Mouse (Mus musculus) erythroblast, embryonic 14.5 days (primary cell): Measurements from ENCODE around the gene Syt5.

Experiments used
- GATA1 ChIP-seq: IDR thresholded peaks from 2 replicates; pipeline ENCODE4 v1.6.1; 2012; ENCODE audit warnings: low read length, inconsistent platforms, mixed read lengths
- TAL1 ChIP-seq: IDR thresholded peaks from 3 replicates; pipeline ENCODE4 v1.6.1; 2012; ENCODE audit warnings: low read length, inconsistent platforms, mixed read lengths

DNA sequence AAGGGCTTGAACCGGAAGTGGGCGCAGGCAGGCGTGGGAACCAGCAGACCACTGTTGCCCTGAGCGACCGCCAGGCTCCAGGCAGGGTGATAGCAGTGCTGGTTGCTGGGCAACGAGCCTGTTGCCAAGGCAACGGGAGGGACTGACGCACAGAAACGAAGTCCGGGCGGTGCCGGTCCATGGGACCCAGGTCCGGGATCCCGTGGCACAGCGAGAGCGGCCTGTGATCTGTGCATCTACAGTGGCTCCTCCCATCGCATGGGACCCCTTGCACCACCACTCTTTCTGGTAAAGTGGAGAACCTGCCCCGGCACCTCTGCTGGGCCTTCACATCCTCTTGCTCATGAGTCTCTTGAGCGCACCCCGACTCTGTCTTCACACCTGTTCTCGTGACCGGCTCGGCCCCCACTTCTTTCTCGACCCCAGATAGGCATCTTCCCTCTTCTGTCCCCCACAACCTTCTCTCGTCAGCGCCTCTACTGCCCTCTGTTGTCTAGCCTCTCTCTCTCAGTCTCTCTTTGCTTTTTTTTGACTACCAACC lies 680 bp downstream of the Syt5 start:
- TF ChIP-seq GATA1 = no peak
- no peak for TF ChIP-seq TAL1
